Mouse (Mus musculus): ENCODE measurements around the gene Tspan31.
A peak's percentile ranks its signal among the peaks of the same experiment; 100 is the strongest.

Tspan31 gene

DNA sequence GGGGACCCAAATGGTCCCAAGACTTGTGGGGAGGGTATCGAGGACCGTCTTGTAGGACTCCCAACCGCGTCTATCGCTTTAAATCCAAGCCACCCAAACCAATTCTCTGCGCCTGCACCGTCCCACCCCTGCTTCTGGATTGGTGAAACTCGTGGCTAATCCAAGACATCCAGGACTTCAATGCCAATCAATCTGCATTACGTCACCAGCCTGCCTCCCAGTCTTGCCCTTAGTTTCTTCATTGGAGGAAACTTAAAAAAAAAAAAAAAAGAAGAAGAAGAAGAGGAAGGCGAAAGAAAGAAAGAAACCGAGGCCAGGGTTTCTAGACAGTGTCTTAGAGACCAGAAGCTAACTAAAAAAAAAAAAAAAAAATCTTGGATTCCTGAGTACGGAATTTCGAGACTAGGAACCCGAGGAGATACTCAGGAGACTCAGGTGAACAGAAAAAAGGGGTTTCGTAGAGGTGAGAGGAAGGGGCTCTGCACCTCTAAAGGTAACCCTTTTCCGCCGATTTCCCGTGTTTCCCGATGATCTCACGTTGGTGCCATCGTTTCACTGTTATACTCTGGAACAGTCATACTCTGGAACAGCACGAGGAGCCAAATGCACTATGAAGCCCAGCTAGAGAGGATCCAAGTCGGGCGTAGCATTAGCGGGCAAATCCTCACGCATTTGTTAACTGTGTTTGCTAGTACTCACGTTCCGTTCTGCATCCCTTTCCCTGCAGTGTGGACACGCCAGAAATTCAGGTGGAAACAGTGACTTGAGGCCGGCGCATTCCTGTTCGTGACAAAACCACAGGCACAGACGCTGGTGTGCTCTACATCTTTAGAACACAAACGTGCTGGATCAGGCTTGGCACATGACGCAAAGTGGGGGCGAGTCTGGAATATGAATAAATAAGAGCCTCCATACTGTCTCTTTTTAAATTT, at the start of gene Tspan31:
Gene Tspan31, minus strand, starts transcription at position 75 of the 932 bp plus-strand sequence.
- peak; percentile 90 for DNase-seq

DNA sequence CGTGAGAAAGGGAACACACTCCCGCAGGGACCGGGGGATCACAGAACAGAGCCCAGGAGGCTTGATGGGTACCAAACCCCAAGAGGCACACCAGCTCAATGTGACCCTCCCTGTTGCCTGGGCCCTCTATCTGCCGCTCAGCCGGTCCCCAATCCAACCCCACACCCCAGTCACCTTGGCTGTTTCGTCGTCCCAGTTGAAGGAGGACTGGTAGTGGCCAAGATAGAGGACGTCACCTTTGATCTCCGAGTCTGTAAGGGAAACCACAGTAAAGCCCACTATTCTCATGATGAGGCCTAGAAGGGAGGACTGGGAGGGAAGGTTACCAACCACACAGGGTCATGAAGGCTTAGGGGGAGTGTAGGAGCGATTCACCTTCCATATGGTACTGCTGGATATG, 49.2 kb upstream of the Tspan31 start:
- DNase-seq = no peak

DNA sequence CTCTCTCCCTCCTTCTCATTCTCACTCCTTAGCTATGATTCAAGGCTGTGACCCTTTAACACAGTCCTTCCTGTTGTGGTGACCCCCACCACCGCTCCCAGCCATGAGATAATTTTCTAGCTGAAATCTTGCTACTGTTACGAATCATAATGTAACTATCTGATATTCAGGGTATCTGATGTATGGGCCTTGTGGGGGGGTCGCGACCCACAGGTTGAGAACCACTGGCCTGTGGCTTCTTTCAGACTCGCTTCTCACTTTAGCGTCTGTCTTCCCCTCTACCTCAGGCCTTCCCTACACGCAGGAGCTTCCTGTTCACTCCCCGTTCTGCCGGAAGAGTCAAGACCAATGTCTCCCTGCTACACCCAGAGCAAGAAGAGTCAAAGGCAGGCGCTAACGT, 48.4 kb upstream of the Tspan31 start:
- no peak for DNase-seq

DNA sequence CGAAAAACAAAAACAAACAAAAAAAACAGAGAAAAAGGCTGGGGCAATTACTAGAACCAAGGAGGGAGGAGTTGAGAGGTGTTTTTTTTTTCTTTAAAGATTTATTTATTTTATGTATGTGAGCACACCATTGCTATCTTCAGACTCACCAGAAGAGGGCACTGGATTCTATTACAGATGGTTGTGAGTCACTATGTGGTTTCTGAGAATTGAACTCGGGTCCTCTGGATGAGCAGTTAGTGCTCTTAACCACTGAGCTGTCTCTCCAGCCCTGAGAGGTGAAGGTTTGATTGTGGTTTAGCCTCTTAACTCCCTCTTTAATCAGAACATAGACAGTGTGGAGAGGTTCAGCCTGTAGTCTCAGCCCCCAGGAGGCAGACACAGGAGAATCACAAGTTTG, 45.0 kb upstream of the Tspan31 start:
- DNase-seq = no peak

DNA sequence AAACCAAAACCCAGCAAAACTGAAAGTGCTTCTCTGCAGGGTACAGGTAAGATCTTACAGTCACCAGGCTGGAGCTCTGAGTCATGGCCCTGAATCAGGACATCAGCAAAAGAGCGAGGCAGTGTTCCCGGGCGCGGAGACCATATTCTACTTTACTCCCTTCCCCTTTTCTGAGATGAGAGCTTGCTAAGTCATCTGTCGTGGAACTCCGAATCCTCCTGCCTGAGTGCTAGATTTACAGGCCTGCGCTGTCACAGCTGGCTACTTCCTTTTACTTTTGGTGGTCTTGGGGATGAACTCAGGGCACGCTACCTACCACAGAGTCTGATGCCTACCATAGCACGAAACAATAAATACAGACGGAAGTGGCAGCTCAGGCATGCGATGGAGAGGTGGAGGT, 44.3 kb upstream of the Tspan31 start:
- no peak for DNase-seq

DNA sequence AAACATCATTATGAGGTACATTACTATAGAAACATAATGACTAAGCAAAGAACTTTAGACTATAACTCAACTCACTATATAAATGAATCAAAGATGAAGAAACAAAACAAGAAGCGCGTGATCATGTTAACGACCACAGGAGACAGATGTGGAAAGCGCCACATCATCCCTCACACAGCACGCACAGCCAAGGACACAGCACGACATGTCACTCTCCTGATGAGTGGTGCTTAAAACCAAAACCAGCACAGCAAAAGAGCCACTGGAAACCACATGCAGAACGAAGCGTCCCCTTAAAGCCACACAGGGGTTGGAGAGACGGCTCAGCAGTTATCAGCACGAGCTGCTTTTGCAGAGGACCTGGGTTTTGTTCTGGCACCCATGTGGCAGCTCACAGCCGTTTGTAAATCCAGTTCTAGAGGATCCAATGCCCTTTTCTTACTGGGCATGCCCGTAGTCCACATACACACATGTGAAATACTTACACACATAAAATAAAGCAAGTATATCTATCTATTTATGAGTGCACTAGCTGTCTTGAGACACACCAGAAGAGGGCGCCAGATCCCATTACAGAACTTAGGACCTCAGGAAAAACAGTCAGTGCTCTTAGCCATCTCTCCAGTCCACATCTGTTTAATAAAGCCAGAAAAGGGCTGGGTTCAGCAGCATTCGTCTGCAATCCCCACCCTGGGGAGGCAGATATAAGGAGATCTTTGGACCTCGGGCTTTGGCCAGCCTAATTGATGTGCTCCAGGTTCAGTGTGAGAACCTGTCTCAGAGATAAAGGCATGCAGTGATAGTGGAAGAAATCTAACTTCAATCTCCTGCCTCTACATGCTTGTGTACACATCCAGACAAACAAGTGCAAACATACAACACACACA, 41.2 kb upstream of the Tspan31 start:
- DNase-seq = no peak

DNA sequence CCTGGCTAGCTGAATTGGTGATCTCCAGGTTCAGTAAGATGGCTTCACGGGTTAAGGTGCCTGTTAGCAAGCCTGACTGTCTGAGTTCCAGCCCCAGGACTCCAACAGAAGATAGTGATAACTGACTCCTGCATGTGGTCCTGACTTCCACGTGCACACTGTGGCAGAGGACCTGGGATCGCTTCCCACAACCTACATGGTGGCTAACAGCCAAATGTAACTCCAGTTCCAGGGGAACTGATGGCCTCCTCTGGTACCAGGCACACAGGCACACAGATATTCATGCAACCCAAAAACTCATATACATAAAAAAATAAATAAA, 38.2 kb upstream of the Tspan31 start:
- no peak for DNase-seq

DNA sequence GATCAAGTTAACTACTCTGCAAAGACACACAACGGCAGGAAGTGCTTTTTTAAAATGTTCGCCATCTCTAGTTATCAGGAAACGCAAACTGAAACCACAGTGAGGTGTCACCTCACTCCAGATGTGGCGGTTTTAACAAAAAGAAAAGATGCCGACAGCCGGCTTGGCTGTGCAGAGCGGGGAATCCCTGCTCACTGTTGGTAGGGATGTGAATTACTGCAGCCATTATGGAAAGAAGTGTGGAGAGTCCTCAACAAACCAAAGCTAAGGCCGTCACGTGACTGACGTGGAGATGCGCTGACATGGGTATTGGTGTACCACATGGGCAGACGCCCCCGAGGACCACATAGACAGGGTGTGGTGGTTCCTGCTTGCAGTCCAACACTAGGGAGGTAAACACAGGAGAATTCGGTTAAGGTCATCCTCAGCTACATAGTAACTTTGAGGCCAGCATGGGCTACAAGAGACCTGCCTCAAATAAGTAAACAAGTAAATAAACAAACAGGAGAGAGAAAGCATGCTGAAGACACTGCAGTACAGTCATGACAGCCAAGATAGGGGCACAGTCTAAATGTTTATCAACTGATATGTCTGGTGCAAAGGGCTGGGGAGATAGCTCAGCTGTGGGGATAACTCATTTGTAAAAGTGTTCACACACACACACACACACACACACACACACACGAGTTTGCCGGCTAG, 37.6 kb upstream of the Tspan31 start:
- DNase-seq = peak; percentile 39

DNA sequence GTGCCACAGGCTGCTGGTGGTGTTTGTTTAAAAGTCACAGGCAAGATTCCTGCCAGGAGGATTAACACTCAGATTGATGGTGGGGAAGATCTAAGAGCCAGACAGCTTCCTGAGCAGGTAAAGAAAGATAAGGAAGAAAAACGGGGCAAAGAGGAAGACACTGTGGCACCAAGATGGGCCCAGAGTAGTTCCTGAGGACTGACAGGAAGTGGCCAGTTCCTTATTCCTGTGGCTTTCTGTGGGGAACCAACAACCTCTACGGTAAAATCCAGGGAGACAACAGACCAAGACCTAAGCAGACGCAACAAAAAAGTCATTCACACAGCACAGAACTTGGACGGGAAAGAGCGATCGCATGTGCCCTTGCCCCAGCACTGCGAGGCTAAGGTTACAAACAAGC, 33.6 kb upstream of the Tspan31 start:
- DNase-seq = no peak

DNA sequence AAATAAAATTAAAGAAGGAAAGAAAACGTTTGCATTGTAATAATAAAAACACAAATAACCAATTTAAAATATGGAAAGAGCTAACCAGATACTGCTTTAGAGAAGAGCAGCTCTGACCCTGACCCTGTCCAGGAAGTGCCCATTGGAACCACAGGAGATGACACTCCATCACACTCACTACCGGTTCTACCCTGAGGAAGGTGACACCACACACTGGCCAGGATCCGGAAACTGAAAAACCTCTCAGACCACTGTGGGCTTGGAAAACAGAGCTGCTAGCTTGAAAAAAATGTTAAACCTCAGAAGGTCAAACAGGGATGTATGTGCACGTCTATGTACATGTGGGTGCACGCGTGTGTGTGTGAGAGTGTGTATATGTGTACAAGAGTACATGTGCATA, 31.1 kb upstream of the Tspan31 start:
- no peak for DNase-seq

DNA sequence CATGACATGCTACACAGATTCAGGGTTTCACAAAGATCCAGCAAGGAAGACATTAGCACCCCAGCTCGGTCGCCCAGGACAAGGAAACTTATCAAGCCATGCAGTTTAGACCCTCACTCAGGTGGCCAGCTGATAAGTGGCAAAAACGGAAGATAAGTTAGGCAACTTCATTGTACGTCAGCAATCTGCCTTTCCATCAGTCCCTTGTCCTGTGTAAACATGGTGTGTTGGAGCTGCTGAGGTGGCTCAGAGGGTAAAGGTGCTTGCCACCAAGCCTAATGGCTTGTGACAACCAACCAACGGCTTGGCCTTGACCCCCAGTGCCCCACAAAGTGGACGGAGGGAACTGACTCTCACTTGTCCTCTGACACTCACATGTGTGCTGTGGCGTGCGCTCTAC, 30.4 kb upstream of the Tspan31 start:
- DNase-seq = peak; percentile 26

DNA sequence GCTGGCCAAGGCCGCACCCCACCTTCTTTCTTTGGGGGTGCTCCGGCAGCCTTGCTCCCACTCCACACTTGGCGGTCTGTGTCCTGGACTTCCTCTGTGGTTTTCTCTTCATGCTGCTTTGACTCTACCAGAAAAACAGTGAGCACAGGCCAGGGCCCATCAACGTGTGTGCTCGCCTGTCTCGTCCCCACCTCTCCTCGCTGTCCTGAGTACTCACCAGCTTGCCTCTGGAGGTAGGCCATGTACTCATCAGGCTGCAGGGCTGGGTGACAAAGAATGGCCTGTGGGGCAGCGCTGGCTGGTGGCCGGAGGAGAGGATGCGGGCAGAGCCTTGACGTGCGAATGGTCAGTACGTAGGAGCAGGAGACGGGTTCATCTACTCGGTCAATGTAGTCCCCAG, 29.8 kb upstream of the Tspan31 start:
- DNase-seq = no peak

DNA sequence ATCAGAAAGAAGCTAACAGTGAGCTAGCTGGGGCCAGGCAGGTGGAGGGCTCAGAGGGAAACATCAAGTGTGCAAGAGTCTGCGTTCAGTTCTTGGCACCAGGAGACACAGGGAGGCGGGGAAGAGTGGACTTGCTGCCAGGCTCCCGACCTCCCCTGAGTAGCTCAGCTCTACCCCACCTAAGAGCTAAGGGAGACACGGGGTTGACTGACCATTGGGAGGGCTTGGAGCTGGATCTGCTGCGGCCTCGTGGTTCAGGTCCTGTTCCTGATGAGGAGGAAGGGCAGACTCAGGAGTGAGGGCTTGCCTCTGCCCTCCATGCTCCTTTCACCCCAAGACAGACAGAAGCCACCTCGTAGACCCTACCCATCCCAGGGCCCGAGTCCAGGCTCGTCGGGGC, 29.1 kb upstream of the Tspan31 start:
- DNase-seq = no peak

DNA sequence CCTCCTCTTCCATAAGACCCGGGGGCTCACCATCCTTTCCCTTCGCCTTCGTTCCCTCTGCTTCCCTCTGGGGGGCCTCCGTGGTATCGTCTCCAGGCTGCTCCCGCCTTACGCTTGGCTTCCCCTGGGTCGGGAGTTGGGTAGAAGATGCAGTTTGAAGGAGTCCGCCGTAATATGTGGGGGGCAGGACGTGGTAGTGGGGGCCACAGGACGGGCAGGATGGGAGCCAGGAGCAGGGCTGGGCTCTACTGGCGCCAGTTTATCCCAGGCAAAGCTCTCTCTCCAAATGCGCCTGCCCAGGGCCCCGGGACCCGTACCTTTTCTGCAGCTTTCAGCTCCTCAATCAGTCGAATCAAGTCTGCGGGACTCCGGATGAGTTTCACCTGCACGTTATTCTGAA, 28.4 kb upstream of the Tspan31 start:
- no peak for DNase-seq

DNA sequence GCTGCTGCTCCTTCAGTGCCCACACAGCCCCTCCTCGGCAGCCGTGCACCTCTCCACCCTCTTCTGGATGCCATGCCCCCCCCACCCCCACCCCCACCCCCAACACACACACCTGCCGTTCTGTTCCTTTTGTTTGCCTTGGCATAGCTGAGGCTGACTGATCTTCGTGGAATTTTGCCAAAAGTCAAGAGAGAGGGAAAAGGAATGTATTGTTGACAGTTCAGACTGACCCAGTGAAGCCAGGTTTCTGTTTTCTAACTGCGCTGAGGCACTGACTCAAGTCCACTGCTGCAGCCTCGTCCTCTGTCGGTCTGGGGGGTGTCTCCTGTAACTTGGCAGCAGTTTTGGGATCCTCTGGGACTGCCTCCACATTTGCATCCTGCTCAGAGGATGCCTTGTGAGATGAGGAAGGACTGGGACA, 24.3 kb upstream of the Tspan31 start:
- DNase-seq = no peak

DNA sequence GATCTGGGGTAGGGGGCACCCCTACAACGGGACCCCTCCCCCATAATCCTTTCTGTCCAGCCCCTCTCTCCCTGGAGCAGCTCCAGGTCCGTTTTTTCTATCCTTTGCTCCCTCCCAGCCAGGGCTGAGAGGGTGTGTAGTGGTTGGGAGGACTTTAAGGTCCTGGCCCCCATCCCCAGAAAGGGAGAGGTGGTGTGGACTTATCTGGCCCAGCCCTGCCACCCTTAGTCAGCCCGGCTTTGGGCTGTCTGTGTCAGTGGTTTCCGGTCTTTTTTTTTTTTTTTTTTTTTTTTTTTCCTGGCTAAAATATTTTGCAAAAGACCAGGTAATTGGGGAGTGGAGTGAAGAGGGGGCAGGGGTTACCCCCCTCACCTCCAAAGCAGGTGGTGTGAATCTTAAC, 22.7 kb upstream of the Tspan31 start:
- DNase-seq = no peak

DNA sequence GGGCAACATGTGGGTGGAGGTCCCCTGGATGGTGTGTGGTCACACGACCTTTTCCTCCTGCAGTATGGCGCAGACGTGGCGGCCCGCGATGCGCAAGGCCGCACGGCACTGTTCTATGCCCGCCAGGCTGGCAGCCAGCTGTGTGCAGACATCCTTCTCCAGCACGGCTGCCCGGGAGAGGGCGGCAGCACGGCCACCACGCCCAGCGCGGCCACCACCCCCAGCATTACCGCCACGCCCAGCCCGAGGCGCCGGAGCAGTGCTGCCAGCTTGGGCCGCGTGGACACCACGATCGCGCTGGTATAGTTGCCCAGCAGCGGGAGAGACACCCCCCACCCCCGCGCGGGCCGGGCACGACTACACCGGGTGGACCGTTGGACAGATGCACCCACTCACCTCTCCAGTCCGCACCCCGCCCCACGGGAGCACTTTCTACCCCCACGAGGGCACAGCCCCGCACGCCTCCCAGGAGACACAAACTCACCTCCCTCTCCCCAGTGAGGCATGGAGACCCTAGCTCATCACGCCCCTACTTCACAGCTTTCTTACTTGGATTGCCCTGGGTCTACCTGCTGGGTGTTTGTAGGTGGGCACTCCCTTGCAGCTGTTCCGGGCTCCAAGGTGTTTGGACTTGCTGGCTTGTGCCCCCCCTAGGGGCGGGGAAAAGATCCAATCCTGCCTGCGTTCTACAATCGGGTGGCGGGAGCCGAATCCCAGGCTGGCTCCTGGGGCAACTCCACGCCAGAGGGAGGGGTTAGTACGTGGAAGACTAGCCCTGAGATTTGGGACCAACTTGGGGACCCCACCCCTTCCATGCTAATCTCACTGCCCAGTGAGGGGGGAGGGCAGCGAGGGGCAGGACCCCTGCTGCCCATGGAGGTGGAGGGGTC, 21.7 kb upstream of the Tspan31 start:
- peak; percentile 59 for DNase-seq

DNA sequence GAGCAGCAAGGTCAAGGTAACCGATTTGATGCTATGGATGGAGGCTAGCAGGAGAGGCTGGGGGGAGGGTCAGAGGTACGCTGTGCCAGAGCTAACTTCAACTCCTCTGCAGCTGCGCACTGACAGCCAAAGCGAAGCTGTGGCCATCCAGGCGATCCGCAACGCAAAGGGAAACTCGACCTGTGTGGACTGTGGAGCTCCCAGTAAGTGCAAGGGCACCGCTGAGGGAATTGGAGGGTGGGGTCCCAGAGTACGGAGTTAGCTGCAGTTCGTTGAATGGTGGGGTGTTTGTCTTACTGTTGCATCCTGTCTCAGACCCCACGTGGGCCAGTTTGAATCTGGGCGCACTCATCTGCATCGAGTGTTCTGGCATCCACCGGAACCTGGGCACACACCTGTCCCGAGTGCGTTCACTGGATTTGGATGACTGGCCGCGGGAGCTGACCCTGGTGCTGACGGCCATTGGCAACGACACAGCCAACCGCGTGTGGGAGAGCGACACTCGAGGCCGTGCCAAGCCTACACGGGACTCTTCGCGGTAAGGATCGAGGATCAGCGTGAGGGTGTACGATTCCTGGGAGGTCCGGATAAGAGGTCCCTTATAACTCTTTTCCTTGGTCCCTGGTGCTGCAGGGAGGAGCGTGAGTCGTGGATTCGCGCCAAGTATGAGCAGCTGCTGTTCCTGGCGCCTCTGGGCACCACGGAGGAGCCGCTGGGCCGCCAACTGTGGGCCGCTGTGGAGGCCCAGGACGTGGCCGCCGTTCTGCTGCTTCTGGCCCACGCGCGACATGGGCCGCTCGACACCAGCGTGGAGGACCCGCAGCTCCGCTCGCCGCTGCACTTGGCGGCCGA, 20.7 kb upstream of the Tspan31 start:
- no peak for DNase-seq

DNA sequence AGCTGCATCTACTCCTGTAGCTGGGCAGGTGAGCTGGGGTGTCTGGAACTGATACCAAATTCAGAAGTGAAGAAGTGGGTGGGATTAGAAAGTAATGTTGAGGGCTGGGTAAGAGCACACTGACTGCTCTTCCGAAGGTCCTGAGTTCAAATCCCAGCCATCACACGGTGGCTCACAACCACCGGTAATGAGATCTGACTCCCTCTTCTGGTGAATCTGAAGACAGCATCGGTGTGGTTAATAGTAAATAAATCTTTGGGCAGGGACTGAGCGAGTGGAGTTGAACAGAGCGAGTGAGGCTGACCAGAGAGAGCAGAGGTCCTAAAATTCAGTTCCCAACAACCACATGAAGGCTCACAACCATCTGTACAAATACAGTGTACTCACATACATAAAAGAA, 15.6 kb upstream of the Tspan31 start:
- no peak for DNase-seq

DNA sequence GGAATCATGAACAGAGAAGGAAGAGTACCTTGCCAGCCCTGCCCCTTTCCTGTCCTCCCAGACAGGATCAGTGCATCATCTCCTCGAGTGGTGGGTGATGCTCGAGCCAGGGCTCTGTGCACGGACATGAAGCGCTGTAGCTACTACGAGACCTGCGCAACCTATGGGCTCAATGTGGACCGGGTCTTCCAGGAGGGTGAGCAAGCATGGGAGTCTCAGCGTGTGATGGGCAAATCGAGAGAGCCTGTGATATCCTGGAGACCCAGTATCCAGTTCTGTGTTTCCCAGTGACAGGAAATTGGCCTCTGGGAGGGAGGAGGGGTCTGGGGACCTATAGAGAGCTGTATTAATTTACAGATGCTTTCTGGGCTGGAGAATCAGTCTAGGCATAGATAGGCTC, 15.0 kb upstream of the Tspan31 start:
- no peak for DNase-seq

DNA sequence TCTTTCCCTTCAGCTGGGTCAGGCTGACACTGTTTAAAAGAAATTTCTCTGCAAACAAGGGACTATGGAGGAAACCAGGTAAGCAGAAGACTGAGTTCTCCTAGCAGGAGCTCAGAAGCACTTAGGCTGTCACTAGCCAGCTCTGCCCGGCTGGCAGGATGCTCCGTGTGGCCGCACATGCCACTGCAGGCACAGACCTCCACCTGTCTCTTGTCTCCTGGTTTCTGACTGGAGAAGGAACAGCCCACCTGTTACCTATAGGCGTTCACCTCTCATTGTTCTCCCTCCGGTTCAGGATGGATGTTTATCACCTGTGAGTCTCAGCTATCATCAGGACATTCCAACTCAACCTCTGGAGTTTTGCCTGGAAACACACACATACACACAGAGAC, 13.8 kb upstream of the Tspan31 start:
- no peak for DNase-seq
